Mouse (Mus musculus) MEL (cell line): ENCODE data around the gene Ece2. TPM values are rescaled to one million over a fixed set of nuclear protein-coding genes. Genes with fewer than 3 reads are reported as not detected.
A peak's percentile ranks its signal among the peaks of the same experiment; 100 is the strongest.
"Not testable (repeated sequence)": the region's sequence is repeated elsewhere in the genome, so short reads cannot be mapped to it uniquely, and the experiment has no call there.

Experiments used
- DNase-seq: peaks from one replicate; pipeline ENCODE4 v3.0.0; 2011; ENCODE audit warnings: low read depth, low spot score
- H3K27ac ChIP-seq: 2 replicates; pipeline ENCODE4 v1.5.1; 2012; ENCODE audit warnings: low read depth, mild to moderate bottlenecking, control low read depth, low read length, moderate library complexity; ENCODE audit not compliant: control insufficient read depth
- H3K27me3 ChIP-seq, 2 experiments: fragments of 150-350 bp in 1 of 2; sonication (generic) in 1 of 2; 2 replicates each; pipeline ENCODE4 v1.6.1; 2012; ENCODE audit warnings: low read length in 2 of 2, mild to moderate bottlenecking in 2 of 2, improper control_type of control experiment in 1 of 2, moderate library complexity in 1 of 2; ENCODE audit not compliant: insufficient read depth in 2 of 2, control insufficient read depth in 1 of 2
- H3K36me3 ChIP-seq, 2 experiments: 2 replicates each; pipeline ENCODE4 v1.6.1; 2012 to 2014; ENCODE audit warnings: low read length in 2 of 2, improper control_type of control experiment in 1 of 2, inconsistent platforms in 1 of 2, mild to moderate bottlenecking in 1 of 2; ENCODE audit not compliant: insufficient read depth in 2 of 2, control insufficient read depth in 1 of 2
- H3K4me1 ChIP-seq, 2 experiments: fragments of 150-350 bp in 1 of 2; sonication (generic) in 1 of 2; 2 replicates each; pipeline ENCODE4 v1.6.1; 2012; ENCODE audit warnings: low read length in 2 of 2, improper control_type of control experiment in 1 of 2, mild to moderate bottlenecking in 1 of 2; ENCODE audit not compliant: insufficient read depth in 2 of 2, control insufficient read depth in 1 of 2
- H3K4me3 ChIP-seq, 2 experiments: fragments of 150-350 bp in 1 of 2; sonication (generic) in 1 of 2; 2 replicates each; pipeline ENCODE4 v1.5.1; 2012; ENCODE audit warnings: low read depth in 2 of 2, low read length in 2 of 2, mild to moderate bottlenecking in 2 of 2, moderate library complexity in 2 of 2, control low read depth in 1 of 2, improper control_type of control experiment in 1 of 2; ENCODE audit not compliant: control insufficient read depth in 1 of 2, insufficient read depth in 1 of 2
- H3K79me2 ChIP-seq: 2 replicates; pipeline ENCODE4 v1.6.1; 2012; ENCODE audit warnings: mild to moderate bottlenecking, low read length, moderate library complexity; ENCODE audit not compliant: control insufficient read depth, poor library complexity, insufficient read depth
- H3K9ac ChIP-seq: 2 replicates; pipeline ENCODE4 v1.6.1; 2012; ENCODE audit warnings: low read depth, mild to moderate bottlenecking, control low read depth, low read length, moderate library complexity; ENCODE audit not compliant: control insufficient read depth, poor library complexity, severe bottlenecking
- H3K9me3 ChIP-seq: fragments of 150-350 bp; sonication (generic); replicated peaks from 2 replicates; pipeline ENCODE4 v1.6.1; 2012; ENCODE audit warnings: mild to moderate bottlenecking, low read length, improper control_type of control experiment, moderate library complexity; ENCODE audit not compliant: insufficient read depth
- CTCF ChIP-seq, 3 experiments: IDR thresholded peaks in 2 of 3; conservative IDR thresholded peaks in 1 of 3; 2 replicates each; pipeline ENCODE4 v1.5.1; 2011 to 2012; ENCODE audit warnings: low read length in 3 of 3, low read depth in 2 of 3, mild to moderate bottlenecking in 2 of 3, improper control_type of control experiment in 1 of 3, inconsistent platforms in 1 of 3, mixed read lengths in 1 of 3, moderate library complexity in 1 of 3; ENCODE audit not compliant: control insufficient read depth in 1 of 3, insufficient read depth in 1 of 3, poor library complexity in 1 of 3, severe bottlenecking in 1 of 3
- HCFC1 ChIP-seq: IDR thresholded peaks from 2 replicates; pipeline ENCODE4 v1.6.1; 2012; ENCODE audit warnings: low read depth, mild to moderate bottlenecking, inconsistent platforms, low read length, improper control_type of control experiment, moderate library complexity
- JUND ChIP-seq: IDR thresholded peaks from 2 replicates; pipeline ENCODE4 v1.6.1; 2011; ENCODE audit warnings: low read depth, mild to moderate bottlenecking, improper control_type of control experiment, low read length
- NRF1 ChIP-seq: IDR thresholded peaks from 2 replicates; pipeline ENCODE4 v1.6.1; 2014; ENCODE audit warnings: low read depth, mild to moderate bottlenecking, inconsistent platforms, low read length, improper control_type of control experiment, moderate library complexity; ENCODE audit not compliant: poor library complexity, insufficient read depth, severe bottlenecking
- POLR2AphosphoS2 ChIP-seq: IDR thresholded peaks from 2 replicates; pipeline ENCODE4 v1.6.1; 2011; ENCODE audit warnings: low read length, improper control_type of control experiment
- POLR2AphosphoS5 ChIP-seq: IDR thresholded peaks from 2 replicates; pipeline ENCODE4 v1.6.1; 2012; ENCODE audit warnings: low read depth, borderline replicate concordance, mild to moderate bottlenecking, inconsistent platforms, low read length, moderate library complexity, mixed read lengths
- RCOR1 ChIP-seq: IDR thresholded peaks from 2 replicates; pipeline ENCODE4 v1.6.1; 2012; ENCODE audit warnings: low read depth, mild to moderate bottlenecking, inconsistent platforms, low read length, improper control_type of control experiment
- SMC3 ChIP-seq: IDR thresholded peaks from 2 replicates; pipeline ENCODE4 v1.6.1; 2011; ENCODE audit warnings: low read depth, low read length, improper control_type of control experiment
- TAL1 ChIP-seq: IDR thresholded peaks from 2 replicates; pipeline ENCODE4 v1.6.1; 2012; ENCODE audit warnings: mild to moderate bottlenecking, inconsistent platforms, low read length, moderate library complexity, mixed read lengths
- UBTF ChIP-seq: IDR thresholded peaks from 2 replicates; pipeline ENCODE4 v1.6.1; 2012; ENCODE audit warnings: low read depth, mild to moderate bottlenecking, inconsistent platforms, low read length, improper control_type of control experiment, moderate library complexity, borderline replicate concordance; ENCODE audit not compliant: insufficient read depth
- USF1 ChIP-seq: IDR thresholded peaks from 2 replicates; pipeline ENCODE4 v1.6.1; 2014; ENCODE audit warnings: low read depth, mild to moderate bottlenecking, inconsistent platforms, low read length, improper control_type of control experiment, moderate library complexity
- ZC3H11A ChIP-seq: IDR thresholded peaks from 2 replicates; pipeline ENCODE4 v1.6.1; 2012; ENCODE audit warnings: low read depth, mild to moderate bottlenecking, inconsistent platforms, low read length, improper control_type of control experiment
- polyA plus RNA-seq, 2 experiments: library from polyadenylated mRNA; stranded (reverse) in 1 of 2; unstranded in 1 of 2; fragments of >175 nt in 1 of 2; fragments of >200 nt in 1 of 2; gene quantifications; 2 replicates each; pipeline versions ENCODE4 v1.2.1 to v1.2.4; 2012; ENCODE audit warnings: low replicate concordance in 2 of 2, low read depth in 1 of 2; ENCODE audit not compliant: insufficient read length in 2 of 2, insufficient read depth in 1 of 2, missing spikeins in 1 of 2
- total RNA-seq: library from RNA; depleted of rRNA; stranded (reverse); fragments of 300-350 nt; gene quantifications from 2 replicates; pipeline ENCODE4 v1.2.3, GENCODE M21; 2012

Ece2 gene
- total and polyA plus RNA-seq, 3 experiments, result 4.9 to 7.4 TPM; not detected in 1

GRCm38 (mm10) chr16:20653315-20653714, 23.7 kb downstream of the Ece2 start:
- H3K4me1 ChIP-seq, result peaks cover 0 to 8% of the 10 kb centered on the region in 2 experiments
- no peak overlapping the region for H3K27ac ChIP-seq
- H3K36me3 ChIP-seq, result peaks cover 11 to 13% of the 10 kb centered on the region in 2 experiments
- H3K79me2 ChIP-seq, result peaks cover 23% of the 10 kb centered on the region
- no peak overlapping the region for H3K4me3 ChIP-seq
- H3K9ac ChIP-seq, result no peak overlapping the region
- no peaks in the 10 kb centered on the region for H3K27me3 ChIP-seq
- H3K9me3 ChIP-seq, result no peaks in the 10 kb centered on the region
- peak; percentile 47 for DNase-seq
- TF ChIP-seq CTCF (IDR thresholded peaks at IDR 0.05 in 2 of 3, conservative IDR thresholded peaks at IDR 0.05 in 1 of 3; ENCODE audit: control insufficient read depth in 1 of 3, insufficient read depth in 1 of 3, low read depth in 2 of 3, low read length in 3 of 3, poor library complexity in 1 of 3, severe bottlenecking in 1 of 3) (peak in 2 of 3 experiments; percentile 8 to 28; a peak in 2 of 6 replicates), UBTF (no peak)

DNA sequence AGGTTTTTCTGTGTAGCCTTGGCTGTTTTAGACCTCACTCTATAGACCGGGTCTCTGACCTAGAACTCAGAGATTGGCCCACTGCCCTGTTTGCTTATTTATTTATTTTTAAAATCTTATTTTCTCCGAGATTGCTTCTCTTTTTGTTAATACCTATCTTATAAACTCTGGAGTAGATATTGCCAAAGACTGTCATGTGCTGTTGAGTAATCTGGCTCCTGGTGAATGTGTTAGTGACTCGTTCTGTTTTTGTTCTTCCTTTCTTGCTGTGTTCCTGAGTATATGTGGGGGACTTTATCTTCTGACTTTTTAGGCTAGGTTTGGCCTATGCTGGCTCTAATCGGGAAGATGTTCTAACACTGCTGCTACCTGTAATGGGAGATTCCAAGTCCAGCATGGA, 28.0 kb downstream of the Ece2 start:
- Histone ChIP-seq H3K27me3 (no peaks in the 10 kb centered on the region), H3K36me3 (peaks cover 9 to 14% of the 10 kb centered on the region in 2 experiments), H3K9ac (no peak overlapping the region), H3K79me2 (peaks cover 11% of the 10 kb centered on the region), H3K4me1 (peaks cover 0 to 5% of the 10 kb centered on the region in 2 experiments), H3K27ac (no peak overlapping the region), H3K9me3 (no peaks in the 10 kb centered on the region), H3K4me3 (no peak overlapping the region)
- TF ChIP-seq TAL1 (no peak), JUND (no peak), USF1 (no peak), SMC3 (no peak), POLR2AphosphoS2 (no peak), ZC3H11A (no peak), NRF1 (no peak), HCFC1 (no peak), POLR2AphosphoS5 (no peak), RCOR1 (no peak)
- no peak for DNase-seq

DNA sequence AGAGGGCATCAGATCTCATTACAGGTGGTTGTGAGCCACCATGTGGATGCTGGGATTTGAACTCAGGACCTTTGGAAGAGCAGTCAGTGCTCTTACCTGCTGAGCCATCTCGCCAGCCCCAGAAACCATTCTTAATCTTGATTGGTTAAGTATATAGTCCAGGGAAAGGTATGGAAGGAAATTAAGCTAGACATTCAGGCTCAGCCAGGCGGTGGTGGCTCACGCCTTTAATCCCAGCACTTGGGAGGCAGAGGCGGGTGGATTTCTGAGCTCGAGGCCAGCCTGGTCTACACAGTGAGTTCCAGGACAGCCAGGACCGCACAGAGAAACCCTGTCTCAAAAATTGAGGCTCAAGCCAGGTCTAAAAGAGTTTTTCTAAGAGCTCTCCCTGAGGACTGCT, 38.4 kb downstream of the Ece2 start, which contains the start of gene Eif4g1:
Gene Eif4g1, plus strand, starts transcription at position 301 of the 400 bp plus-strand sequence.
- not testable (repeated sequence) for DNase-seq, H3K27ac ChIP-seq

More for the DNA sequence above, 38.4 kb downstream of the Ece2 start, which contains the start of gene Eif4g1:
- H3K9ac ChIP-seq, H3K4me1 ChIP-seq, H3K36me3 ChIP-seq, H3K27me3 ChIP-seq, H3K79me2 ChIP-seq, H3K4me3 ChIP-seq, H3K9me3 ChIP-seq: not testable (repeated sequence)
